Mouse (Mus musculus) liver, embryonic 14.5 days (tissue): ENCODE results near the gene Ptpn14.

ENCODE experiments used
- CTCF ChIP-seq: IDR thresholded peaks from 2 replicates; pipeline ENCODE4 v1.5.1; 2016; ENCODE audit warnings: antibody characterized with exemption, low read depth, control low read depth
- EP300 ChIP-seq: IDR thresholded peaks from 2 replicates; pipeline ENCODE4 v1.6.1; 2016; ENCODE audit warnings: antibody characterized with exemption, low read depth

GRCm38 (mm10) chr1:189742041-189742440 lies 14.0 kb downstream of the Ptpn14 start:
- TF ChIP-seq CTCF = no peak
- no peak for TF ChIP-seq EP300
